Mouse (Mus musculus) stomach, postnatal 0 days (tissue): ENCODE data around the gene Hjurp. TPM values are rescaled to one million over a fixed set of nuclear protein-coding genes. Genes with fewer than 3 reads are reported as not detected.

Experiments used
- ATAC-seq: fragments of 200-750 bp; cut with Nextera tagmentation; 2 replicates; pipeline ENCODE4 v1.8.0; 2017; ENCODE audit not compliant: low FRiP score, low TSS enrichment
- DNase-seq: peaks from one replicate; pipeline ENCODE4 v3.0.0-alpha.2; 2016; ENCODE audit warnings: low spot score
- H3K27ac ChIP-seq: fragments of 300-500 bp; sonication (generic); replicated peaks from 2 replicates; pipeline ENCODE4 v1.5.1; 2014; ENCODE audit warnings: mild to moderate bottlenecking, control low read depth
- H3K27me3 ChIP-seq: fragments of 300-500 bp; sonication (generic); 2 replicates; pipeline ENCODE4 v1.6.1; 2014; ENCODE audit warnings: low read length; ENCODE audit not compliant: control insufficient read depth, insufficient read depth
- H3K36me3 ChIP-seq: fragments of 300-500 bp; sonication (generic); 2 replicates; pipeline ENCODE4 v1.6.1; 2014; ENCODE audit warnings: low read length, mixed read lengths; ENCODE audit not compliant: control insufficient read depth, insufficient read depth
- H3K4me1 ChIP-seq: fragments of 300-500 bp; sonication (generic); replicated peaks from 2 replicates; pipeline ENCODE4 v1.6.1; 2014; ENCODE audit warnings: antibody characterized with exemption; ENCODE audit not compliant: control insufficient read depth, insufficient read depth
- H3K4me2 ChIP-seq: fragments of 300-500 bp; sonication (generic); replicated peaks from 2 replicates; pipeline ENCODE4 v1.6.1; 2014; ENCODE audit warnings: low read depth, mild to moderate bottlenecking, control low read depth, moderate library complexity
- H3K4me3 ChIP-seq: fragments of 300-500 bp; sonication (generic); 2 replicates; pipeline ENCODE4 v1.5.1; 2014; ENCODE audit warnings: low read depth, low read length, control low read depth
- H3K9ac ChIP-seq: fragments of 300-500 bp; sonication (generic); 2 replicates; pipeline ENCODE4 v1.6.1; 2014; ENCODE audit warnings: mild to moderate bottlenecking, low read length, control low read depth, mixed read lengths
- H3K9me3 ChIP-seq: fragments of 300-500 bp; sonication (generic); 2 replicates; pipeline ENCODE4 v1.6.1; 2016; ENCODE audit warnings: low read length; ENCODE audit not compliant: control insufficient read depth
- CTCF ChIP-seq: IDR thresholded peaks from 2 replicates; pipeline ENCODE4 v1.5.1; 2016; ENCODE audit warnings: antibody characterized with exemption, low read depth, mild to moderate bottlenecking, moderate library complexity
- EP300 ChIP-seq: optimal IDR thresholded peaks from 2 replicates; pipeline ENCODE3; 2016; ENCODE audit warnings: antibody characterized with exemption
- WGBS: fragments of 180-500 bp; shearing (Covaris S2); extraction: QIAGEN DNeasy Blood & Tissue Kit; methylation state at CpG from one replicate; pipeline ENCODE4 v1.1.7; 2014; 5-methylcytosine and 5-hydroxymethylcytosine counted together
- polyA plus RNA-seq: library from polyadenylated mRNA; unstranded; fragments of >200 nt; fragmentation: Nextera tagmentation; extraction: Ambion mirVana; gene quantifications from 2 replicates; pipeline ENCODE4 v1.2.1, GENCODE M21; 2015

Gene Hjurp
- polyA plus RNA-seq, 1 experiment from 2014 or later: 34.1 TPM

- Histone ChIP-seq H3K27ac (no peak overlapping the region), H3K4me3 (no peak overlapping the region), H3K36me3 (no peaks in the 10 kb centered on the region), H3K4me1 (no peaks in the 10 kb centered on the region), H3K27me3 (no peaks in the 10 kb centered on the region), H3K9me3 (peaks cover 40% of the 10 kb centered on the region), H3K9ac (no peak overlapping the region), H3K4me2 (no peak overlapping the region)
- TF ChIP-seq EP300 (no peak), CTCF (no peak)
- DNase-seq (no peak), ATAC-seq (no peak)
- WGBS: 65% methylated on average over 4 of the region's 4 CpGs
Measured at GRCm38 (mm10) chr1:88248658-88249057, 28.8 kb downstream of the Hjurp start.

GRCm38 (mm10) chr1:88247660-88248059 is 29.8 kb downstream of the Hjurp start:
- H3K4me2 ChIP-seq: no peak overlapping the region
- no peak overlapping the region for H3K27ac ChIP-seq
- WGBS: 43% methylated on average over 2 of the region's 2 CpGs
- H3K27me3 ChIP-seq: no peaks in the 10 kb centered on the region
- H3K4me3 ChIP-seq: no peak overlapping the region
- H3K4me1 ChIP-seq: no peaks in the 10 kb centered on the region
- H3K9me3 ChIP-seq: peaks cover 42% of the 10 kb centered on the region
- ATAC-seq (no peak), DNase-seq (no peak)
- TF ChIP-seq EP300: no peak
- no peak for TF ChIP-seq CTCF
- H3K36me3 ChIP-seq: no peaks in the 10 kb centered on the region
- H3K9ac ChIP-seq: no peak overlapping the region

- DNase-seq (no peak), ATAC-seq (no peak)
- Histone ChIP-seq H3K4me3 (no peak overlapping the region), H3K4me1 (no peaks in the 10 kb centered on the region), H3K36me3 (no peaks in the 10 kb centered on the region), H3K27ac (no peak overlapping the region), H3K4me2 (no peak overlapping the region), H3K9me3 (peaks cover 47% of the 10 kb centered on the region), H3K27me3 (no peaks in the 10 kb centered on the region), H3K9ac (no peak overlapping the region)
- 46% methylated on average over 6 of the region's 6 CpGs for WGBS
- no peak for TF ChIP-seq EP300
- no peak for TF ChIP-seq CTCF
Measured at GRCm38 (mm10) chr1:88246386-88246785, 31.0 kb downstream of the Hjurp start.

GRCm38 (mm10) chr1:88245881-88246280 is 31.6 kb downstream of the Hjurp start:
- no peak; the same call in 1 of the 2 replicates for ATAC-seq
- WGBS: 75% methylated on average over 6 of the region's 6 CpGs
- TF ChIP-seq CTCF (no peak), EP300 (no peak)
- H3K4me1 ChIP-seq: no peaks in the 10 kb centered on the region
- no peak overlapping the region for H3K27ac ChIP-seq
- no peak overlapping the region for H3K4me2 ChIP-seq
- H3K27me3 ChIP-seq: no peaks in the 10 kb centered on the region
- no peak overlapping the region for H3K4me3 ChIP-seq
- H3K36me3 ChIP-seq: no peaks in the 10 kb centered on the region
- DNase-seq: no peak
- H3K9ac ChIP-seq: no peak overlapping the region
- H3K9me3 ChIP-seq: peaks cover 48% of the 10 kb centered on the region

GRCm38 (mm10) chr1:88243861-88244260 is 33.6 kb downstream of the Hjurp start:
- no peak for TF ChIP-seq EP300
- no peak for TF ChIP-seq CTCF
- no peak overlapping the region for H3K4me3 ChIP-seq
- H3K9me3 ChIP-seq: peaks cover 43% of the 10 kb centered on the region
- no peaks in the 10 kb centered on the region for H3K36me3 ChIP-seq
- ATAC-seq (no peak), DNase-seq (no peak)
- H3K27me3 ChIP-seq: no peaks in the 10 kb centered on the region; the same call in 1 of the 2 replicates
- H3K9ac ChIP-seq: no peak overlapping the region
- no peak overlapping the region for H3K27ac ChIP-seq
- 62% methylated on average over 5 of the region's 5 CpGs for WGBS
- H3K4me1 ChIP-seq: no peaks in the 10 kb centered on the region
- H3K4me2 ChIP-seq: no peak overlapping the region

- no peak overlapping the region for H3K4me3 ChIP-seq
- H3K27ac ChIP-seq: no peak overlapping the region
- TF ChIP-seq EP300 (no peak), CTCF (no peak)
- no peaks in the 10 kb centered on the region; the same call in 1 of the 2 replicates for H3K27me3 ChIP-seq
- 70% methylated on average over 4 of the region's 4 CpGs for WGBS
- no peaks in the 10 kb centered on the region for H3K4me1 ChIP-seq
- H3K36me3 ChIP-seq: no peaks in the 10 kb centered on the region
- H3K9me3 ChIP-seq: peaks cover 61% of the 10 kb centered on the region
- no peak overlapping the region for H3K4me2 ChIP-seq
- ATAC-seq (0 out of 2 replicates have a peak, but pooled peaks have one; percentile 3), DNase-seq (no peak)
- no peak overlapping the region for H3K9ac ChIP-seq
Measured at GRCm38 (mm10) chr1:88240579-88240978, 36.9 kb downstream of the Hjurp start.
